Mouse (Mus musculus): ENCODE data around the gene Irak1. TPM values are rescaled to one million over a fixed set of nuclear protein-coding genes. Genes with fewer than 3 reads are reported as not detected.

Irak1 gene
- polyA plus RNA-seq, 1 experiment from 2014 or later = 59.3 TPM

MicroRNAs within 50 kb of the gene (microRNA counts, 519-probe panel; counts per million panel counts)
- not detected for microRNA mmu-miR-718

Small RNAs within 50 kb of the gene (microRNA-seq; reads per million reads assigned to microRNA genes)
- gene Mir5132 (2.3 reads per million), gene Mir718 (1.0 reads per million)

Other genes with a start within 250 kb of the Irak1 start
- gene Srpk3, start 249.5 kb downstream of the Irak1 start, polyA plus RNA-seq (2016; fragmentation: Nextera tagmentation; extraction: Ambion mirVana) = 39.2 and 81.4 TPM in 2 replicates
- 219 and 264 TPM in 2 replicates for gene Idh3g, start 237.0 kb downstream of the Irak1 start, polyA plus RNA-seq (2016; fragmentation: Nextera tagmentation; extraction: Ambion mirVana)
- 156 and 158 TPM in 2 replicates for gene Ssr4, start 236.9 kb downstream of the Irak1 start, polyA plus RNA-seq (2016; fragmentation: Nextera tagmentation; extraction: Ambion mirVana)
- 0.32 and 0.38 TPM in 2 replicates for gene Pdzd4, start 198.9 kb downstream of the Irak1 start, polyA plus RNA-seq (2016; fragmentation: Nextera tagmentation; extraction: Ambion mirVana)
- gene Avpr2, start 131.8 kb downstream of the Irak1 start, polyA plus RNA-seq (2016; fragmentation: Nextera tagmentation; extraction: Ambion mirVana) = not detected in 2 replicates
- 1.7 and 2.3 TPM in 2 replicates for gene L1cam, start 127.8 kb downstream of the Irak1 start, polyA plus RNA-seq (2016; fragmentation: Nextera tagmentation; extraction: Ambion mirVana)
- gene Arhgap4, start 102.0 kb downstream of the Irak1 start, polyA plus RNA-seq (2016; fragmentation: Nextera tagmentation; extraction: Ambion mirVana) = 1.3 and 3.0 TPM in 2 replicates
- gene Naa10, start 102.0 kb downstream of the Irak1 start, polyA plus RNA-seq (2016; fragmentation: Nextera tagmentation; extraction: Ambion mirVana) = 124 and 146 TPM in 2 replicates
- 43.1 and 58.2 TPM in 2 replicates for gene Renbp, start 93.1 kb downstream of the Irak1 start, polyA plus RNA-seq (2016; fragmentation: Nextera tagmentation; extraction: Ambion mirVana)
- gene Hcfc1, start 57.6 kb downstream of the Irak1 start, polyA plus RNA-seq (2016; fragmentation: Nextera tagmentation; extraction: Ambion mirVana) = 49.5 and 56.8 TPM in 2 replicates
- gene Opn1mw, start 103.5 kb upstream of the Irak1 start, polyA plus RNA-seq (2016; fragmentation: Nextera tagmentation; extraction: Ambion mirVana) = not detected in 2 replicates
- 11.3 and 13.1 TPM in 2 replicates for gene Mecp2, start 111.4 kb upstream of the Irak1 start, polyA plus RNA-seq (2016; fragmentation: Nextera tagmentation; extraction: Ambion mirVana)
- gene Tex28, start 143.9 kb upstream of the Irak1 start, polyA plus RNA-seq (2016; fragmentation: Nextera tagmentation; extraction: Ambion mirVana) = not detected in 2 replicates
- gene Tktl1, start 153.3 kb upstream of the Irak1 start, polyA plus RNA-seq (2016; fragmentation: Nextera tagmentation; extraction: Ambion mirVana) = 0.05 and 0.10 TPM in 2 replicates
- 199 and 236 TPM in 2 replicates for gene Flna, start 225.9 kb upstream of the Irak1 start, polyA plus RNA-seq (2016; fragmentation: Nextera tagmentation; extraction: Ambion mirVana)
- 17.9 and 22.7 TPM in 2 replicates for gene Emd, start 230.8 kb upstream of the Irak1 start, polyA plus RNA-seq (2016; fragmentation: Nextera tagmentation; extraction: Ambion mirVana)
- gene Rpl10, start 246.9 kb upstream of the Irak1 start, polyA plus RNA-seq (2016; fragmentation: Nextera tagmentation; extraction: Ambion mirVana) = 496 and 543 TPM in 2 replicates

Data from heart, embryonic 10.5 days (tissue).